Mouse (Mus musculus): ENCODE measurements around the gene Rnf186. TPM values are rescaled to one million over a fixed set of nuclear protein-coding genes. Genes with fewer than 3 reads are reported as not detected.

Gene Rnf186
- polyA plus RNA-seq, 1 experiment from 2014 or later = not detected

DNA sequence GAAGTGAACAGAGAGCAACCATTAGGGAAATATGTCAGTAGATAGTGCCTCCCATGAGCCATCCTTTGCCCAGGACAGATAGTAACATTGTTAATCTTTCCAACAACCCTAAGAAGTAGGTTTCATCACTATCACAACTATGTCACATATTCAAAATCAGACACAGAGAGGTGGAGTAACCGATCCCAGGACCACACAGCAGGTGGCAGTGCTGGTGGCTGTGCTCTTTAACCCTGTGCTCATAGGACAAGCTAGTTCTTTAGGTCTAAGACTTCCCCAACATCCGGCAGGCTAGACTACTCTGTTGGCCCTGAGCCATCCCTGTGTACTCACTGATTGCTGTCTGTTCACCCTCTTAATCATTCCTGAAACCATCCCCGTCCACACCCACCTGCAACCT is 27.5 kb downstream of the Rnf186 start:
- no peak overlapping the region for H3K4me3 ChIP-seq
- no peaks in the 10 kb centered on the region for H3K4me1 ChIP-seq
- no peak overlapping the region for H3K4me2 ChIP-seq
- no peaks in the 10 kb centered on the region for H3K27me3 ChIP-seq
- H3K9ac ChIP-seq = no peak overlapping the region
- H3K9me3 ChIP-seq = no peaks in the 10 kb centered on the region
- no peak for ATAC-seq (ENCODE audit: insufficient number of reproducible peaks, insufficient read depth, low FRiP score, low TSS enrichment, low read depth)
- H3K27ac ChIP-seq = no peak overlapping the region
- no peaks in the 10 kb centered on the region for H3K36me3 ChIP-seq
- WGBS = 77% methylated on average over 3 of the region's 3 CpGs

DNA sequence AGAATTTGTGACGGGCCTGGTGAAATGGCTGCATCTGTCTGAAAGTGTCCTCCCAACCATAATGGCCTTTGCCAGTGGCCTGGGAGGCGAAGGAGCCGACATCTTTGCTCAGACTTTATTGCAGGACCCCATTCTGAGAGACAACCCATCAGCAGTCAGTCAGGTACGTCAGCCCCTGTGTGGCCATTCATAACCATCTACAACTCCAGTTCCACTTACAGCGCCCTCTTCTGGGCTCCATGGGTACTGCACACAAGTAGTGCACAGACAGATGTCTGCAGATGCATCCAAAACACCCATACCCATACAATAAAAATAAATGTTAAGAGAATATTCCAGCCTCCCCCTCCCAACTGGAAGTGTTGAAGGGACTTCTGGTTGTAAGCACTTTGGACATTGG is 29.5 kb downstream of the Rnf186 start:
- Histone ChIP-seq H3K4me1 (no peaks in the 10 kb centered on the region), H3K27ac (no peak overlapping the region), H3K4me3 (no peak overlapping the region), H3K4me2 (no peak overlapping the region), H3K27me3 (no peaks in the 10 kb centered on the region), H3K36me3 (no peaks in the 10 kb centered on the region), H3K9ac (no peak overlapping the region), H3K9me3 (no peaks in the 10 kb centered on the region)
- 68% methylated on average over 5 of the region's 5 CpGs for WGBS
- no peak for ATAC-seq (ENCODE audit: insufficient number of reproducible peaks, insufficient read depth, low FRiP score, low TSS enrichment, low read depth)

- H3K9ac ChIP-seq = no peak overlapping the region
- no peak for ATAC-seq (ENCODE audit: insufficient number of reproducible peaks, insufficient read depth, low FRiP score, low TSS enrichment, low read depth)
- H3K27ac ChIP-seq = no peak overlapping the region
- no peak overlapping the region for H3K4me3 ChIP-seq
- no peaks in the 10 kb centered on the region for H3K36me3 ChIP-seq
- H3K4me1 ChIP-seq = no peaks in the 10 kb centered on the region
- WGBS = 86% methylated on average over 4 of the region's 4 CpGs
- no peaks in the 10 kb centered on the region for H3K27me3 ChIP-seq
- no peaks in the 10 kb centered on the region for H3K9me3 ChIP-seq
- no peak overlapping the region for H3K4me2 ChIP-seq
These were observed 30.2 kb downstream of the Rnf186 start for GRCm38 (mm10) chr4:138997121-138997520.

DNA sequence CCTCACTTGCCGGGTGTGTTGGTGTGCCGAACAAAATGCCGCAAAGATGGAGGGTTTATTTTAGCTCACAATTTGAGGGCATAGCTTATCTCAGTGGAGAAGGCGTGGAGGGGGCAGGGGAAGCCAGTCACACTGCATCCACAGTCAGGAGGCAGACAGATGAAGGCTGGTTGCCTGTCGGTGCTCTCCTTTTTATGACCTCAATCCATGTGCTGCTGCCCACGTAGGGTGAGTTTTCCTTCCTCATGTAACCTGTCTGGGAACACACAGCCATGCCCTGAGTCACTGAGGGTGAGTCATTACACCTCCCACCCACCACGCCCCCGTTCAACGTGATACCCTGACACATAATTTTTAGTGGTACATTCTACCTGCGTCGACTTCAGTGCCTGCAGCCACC is 31.7 kb downstream of the Rnf186 start:
- Histone ChIP-seq H3K27me3 (no peaks in the 10 kb centered on the region), H3K4me3 (no peak overlapping the region), H3K9ac (no peak overlapping the region), H3K9me3 (no peaks in the 10 kb centered on the region), H3K4me1 (no peaks in the 10 kb centered on the region), H3K4me2 (no peak overlapping the region), H3K36me3 (no peaks in the 10 kb centered on the region), H3K27ac (no peak overlapping the region)
- ATAC-seq (ENCODE audit: insufficient number of reproducible peaks, insufficient read depth, low FRiP score, low TSS enrichment, low read depth) = no peak
- WGBS = 83% methylated on average over 11 of the region's 11 CpGs

DNA sequence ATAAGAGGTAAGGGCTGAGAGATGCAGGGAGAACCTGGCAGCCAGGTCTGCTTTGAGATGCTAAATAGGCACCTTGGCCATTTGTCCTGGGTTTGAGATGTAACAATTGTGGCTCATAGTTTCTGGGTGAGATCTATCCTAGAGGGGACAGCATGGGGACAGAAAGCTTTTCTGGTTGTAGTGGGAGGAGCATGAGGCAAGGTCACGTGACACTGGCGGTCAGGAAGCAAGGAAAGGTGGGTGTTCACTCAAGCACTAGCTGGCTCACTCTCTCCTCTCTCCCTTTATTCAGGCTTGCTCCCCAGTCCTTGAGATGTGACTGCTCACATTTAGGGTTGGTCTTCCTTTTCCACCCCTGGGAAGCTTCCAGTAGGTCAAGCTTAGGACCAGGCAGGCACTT is 34.1 kb downstream of the Rnf186 start:
- no peaks in the 10 kb centered on the region for H3K36me3 ChIP-seq
- H3K27me3 ChIP-seq = no peaks in the 10 kb centered on the region
- H3K4me1 ChIP-seq = no peaks in the 10 kb centered on the region
- no peak overlapping the region for H3K9ac ChIP-seq
- no peak for ATAC-seq (ENCODE audit: insufficient number of reproducible peaks, insufficient read depth, low FRiP score, low TSS enrichment, low read depth)
- 60% methylated on average over 2 of the region's 2 CpGs for WGBS
- H3K4me3 ChIP-seq = no peak overlapping the region
- H3K27ac ChIP-seq = no peak overlapping the region
- no peak overlapping the region for H3K4me2 ChIP-seq
- no peaks in the 10 kb centered on the region for H3K9me3 ChIP-seq

DNA sequence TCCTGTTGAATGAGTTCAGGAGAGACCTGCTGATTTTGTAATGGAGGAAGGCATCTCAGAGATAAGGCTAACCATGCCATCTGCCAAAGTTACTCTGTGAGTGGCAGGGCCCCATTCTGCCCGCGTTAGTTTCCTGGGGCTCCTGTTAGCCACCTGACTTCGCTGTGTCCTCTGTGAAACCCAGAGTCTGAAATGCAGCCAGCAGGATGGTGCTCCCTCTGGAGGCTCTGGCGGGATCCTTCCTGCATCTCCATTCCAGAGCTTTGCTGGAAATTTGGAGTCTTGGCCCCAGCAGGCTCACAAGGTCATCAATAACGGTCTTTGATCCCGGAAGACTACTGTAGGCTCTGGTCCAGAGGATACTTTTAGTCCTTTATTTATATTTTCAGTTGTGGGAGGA is 34.5 kb downstream of the Rnf186 start:
- Histone ChIP-seq H3K9me3 (no peaks in the 10 kb centered on the region), H3K27ac (no peak overlapping the region), H3K9ac (no peak overlapping the region), H3K36me3 (no peaks in the 10 kb centered on the region), H3K4me3 (no peak overlapping the region), H3K27me3 (no peaks in the 10 kb centered on the region), H3K4me1 (no peaks in the 10 kb centered on the region), H3K4me2 (no peak overlapping the region)
- ATAC-seq (ENCODE audit: insufficient number of reproducible peaks, insufficient read depth, low FRiP score, low TSS enrichment, low read depth) = no peak
- WGBS = 26% methylated on average over 6 of the region's 6 CpGs

DNA sequence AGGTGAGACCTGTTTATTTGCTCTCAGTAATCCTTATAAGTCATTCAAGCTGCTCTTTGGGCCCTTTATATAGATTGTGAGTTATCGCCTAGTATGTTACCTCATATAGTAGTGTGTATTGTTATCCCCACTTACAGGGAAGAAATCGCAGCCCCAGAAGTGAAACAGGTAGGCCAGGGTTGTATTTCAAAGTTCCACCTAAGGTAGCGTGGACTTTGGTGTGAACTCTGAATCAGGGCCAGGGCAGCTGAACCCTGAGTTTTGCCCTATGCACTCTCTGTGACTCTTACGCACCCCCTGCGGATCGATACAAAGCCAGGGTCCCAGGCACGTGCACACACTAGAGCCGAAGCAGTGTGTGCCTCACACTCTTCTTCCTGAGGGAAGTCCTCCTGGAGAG is 37.2 kb downstream of the Rnf186 start:
- Histone ChIP-seq H3K27ac (no peak overlapping the region), H3K4me1 (no peaks in the 10 kb centered on the region), H3K9ac (no peak overlapping the region), H3K4me3 (no peak overlapping the region), H3K27me3 (no peaks in the 10 kb centered on the region), H3K4me2 (no peak overlapping the region), H3K9me3 (no peaks in the 10 kb centered on the region), H3K36me3 (no peaks in the 10 kb centered on the region)
- WGBS = 78% methylated on average over 8 of the region's 8 CpGs
- no peak for ATAC-seq (ENCODE audit: insufficient number of reproducible peaks, insufficient read depth, low FRiP score, low TSS enrichment, low read depth)

GRCm38 (mm10) chr4:139005214-139005613 is 38.3 kb downstream of the Rnf186 start:
- H3K4me3 ChIP-seq = no peak overlapping the region
- H3K27ac ChIP-seq = no peak overlapping the region
- 58% methylated on average over 6 of the region's 6 CpGs for WGBS
- no peaks in the 10 kb centered on the region for H3K9me3 ChIP-seq
- H3K4me2 ChIP-seq = no peak overlapping the region
- no peak for ATAC-seq (ENCODE audit: insufficient number of reproducible peaks, insufficient read depth, low FRiP score, low TSS enrichment, low read depth)
- H3K27me3 ChIP-seq = no peaks in the 10 kb centered on the region
- H3K4me1 ChIP-seq = no peaks in the 10 kb centered on the region
- H3K36me3 ChIP-seq = no peaks in the 10 kb centered on the region
- no peak overlapping the region for H3K9ac ChIP-seq

- Histone ChIP-seq H3K27ac (no peak overlapping the region), H3K27me3 (no peaks in the 10 kb centered on the region), H3K4me2 (no peak overlapping the region), H3K36me3 (no peaks in the 10 kb centered on the region), H3K9me3 (no peaks in the 10 kb centered on the region), H3K4me3 (no peak overlapping the region), H3K9ac (no peak overlapping the region), H3K4me1 (no peaks in the 10 kb centered on the region)
- 79% methylated on average over 3 of the region's 3 CpGs for WGBS
- ATAC-seq (ENCODE audit: insufficient number of reproducible peaks, insufficient read depth, low FRiP score, low TSS enrichment, low read depth) = no peak
These were observed 40.4 kb downstream of the Rnf186 start for GRCm38 (mm10) chr4:139007353-139007752.

DNA sequence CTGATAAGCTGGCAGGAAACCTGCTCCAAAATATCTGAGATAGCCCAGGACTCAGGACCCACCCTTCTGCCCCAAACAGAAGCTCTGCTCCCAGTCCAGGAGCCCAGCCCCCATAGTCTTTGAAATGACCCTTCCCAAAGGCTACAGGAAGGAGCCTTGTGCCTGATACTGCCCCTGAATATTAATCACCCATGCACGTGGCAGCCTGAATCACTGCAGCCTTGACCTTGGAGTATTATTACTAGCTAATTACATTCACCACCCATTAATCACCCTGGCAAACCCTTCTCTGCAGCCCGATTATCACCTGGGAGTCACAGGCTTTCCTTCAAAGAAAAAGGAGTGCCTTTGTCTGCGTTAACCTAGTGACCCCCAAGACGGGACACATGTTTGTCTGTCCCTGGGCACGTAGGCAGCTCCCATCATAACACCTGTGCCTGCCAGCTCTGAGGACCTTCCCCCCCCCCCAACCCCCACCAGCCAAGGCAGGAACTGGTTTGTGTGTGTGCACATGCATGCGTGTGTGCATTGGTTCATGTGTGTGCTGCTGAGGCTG is 41.1 kb downstream of the Rnf186 start:
- Histone ChIP-seq H3K4me1 (no peaks in the 10 kb centered on the region), H3K4me3 (no peak overlapping the region), H3K9ac (no peak overlapping the region), H3K27ac (no peak overlapping the region), H3K9me3 (no peaks in the 10 kb centered on the region), H3K27me3 (no peaks in the 10 kb centered on the region), H3K4me2 (no peak overlapping the region), H3K36me3 (no peaks in the 10 kb centered on the region)
- no peak for ATAC-seq (ENCODE audit: insufficient number of reproducible peaks, insufficient read depth, low FRiP score, low TSS enrichment, low read depth)
- 66% methylated on average over 6 of the region's 6 CpGs for WGBS

DNA sequence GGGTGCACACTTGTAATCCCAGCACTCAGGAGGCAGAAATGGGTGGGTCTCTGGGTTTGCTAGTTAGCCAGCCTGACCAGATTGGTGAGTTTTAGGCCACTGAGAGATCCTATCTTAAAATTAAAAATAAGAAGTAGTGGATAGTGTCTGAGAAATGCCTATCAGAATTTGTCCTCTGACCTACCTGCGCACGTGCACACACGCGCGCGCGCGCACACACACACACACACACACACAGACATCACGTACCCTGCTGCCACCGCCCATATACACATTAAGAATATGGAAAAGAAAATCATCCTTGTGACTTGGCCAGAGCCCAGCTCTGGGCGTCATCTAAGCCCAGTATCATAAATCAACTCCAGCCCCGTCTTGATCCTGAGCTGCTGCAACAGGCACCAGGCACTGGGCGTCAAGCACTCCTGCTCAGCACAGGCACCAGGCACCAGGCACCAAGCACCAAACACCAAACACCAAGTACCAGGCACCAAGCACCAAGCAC is 44.3 kb downstream of the Rnf186 start:
- WGBS = 88% methylated on average over 13 of the region's 13 CpGs
- Histone ChIP-seq H3K4me2 (no peak overlapping the region), H3K9ac (no peak overlapping the region), H3K36me3 (no peaks in the 10 kb centered on the region), H3K27me3 (no peaks in the 10 kb centered on the region), H3K27ac (no peak overlapping the region), H3K9me3 (0 out of 2 replicates have a peak, but pooled peaks cover 5% of the 10 kb centered on the region), H3K4me3 (no peak overlapping the region), H3K4me1 (no peaks in the 10 kb centered on the region)
- no peak for ATAC-seq (ENCODE audit: insufficient number of reproducible peaks, insufficient read depth, low FRiP score, low TSS enrichment, low read depth)

DNA sequence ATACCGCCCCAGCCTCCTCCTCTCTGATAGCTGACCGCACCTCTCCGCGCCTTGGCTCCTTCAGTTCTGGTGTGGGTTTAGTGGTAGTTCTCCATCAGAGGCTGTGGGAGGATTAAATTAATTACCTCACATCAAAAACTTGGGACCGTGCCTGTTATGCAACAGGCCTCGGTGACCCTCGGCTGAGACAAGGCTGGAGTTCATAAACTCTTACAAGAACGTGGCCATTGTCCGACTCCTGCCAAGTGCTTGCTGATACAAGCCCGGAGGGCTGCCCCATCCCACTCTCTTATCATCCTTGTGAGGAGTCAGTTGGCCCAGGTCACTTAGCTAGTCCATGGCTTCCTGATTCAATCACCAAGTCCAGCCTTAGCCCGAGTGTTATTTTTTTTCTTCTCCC is 46.4 kb downstream of the Rnf186 start:
- Histone ChIP-seq H3K4me3 (no peak overlapping the region), H3K9ac (no peak overlapping the region)
- 81% methylated on average over 11 of the region's 11 CpGs for WGBS

More for the DNA sequence above, 46.4 kb downstream of the Rnf186 start:
- H3K36me3 ChIP-seq = no peaks in the 10 kb centered on the region
- 0 out of 2 replicates have a peak, but pooled peaks cover 5% of the 10 kb centered on the region for H3K9me3 ChIP-seq
- no peak for ATAC-seq (ENCODE audit: insufficient number of reproducible peaks, insufficient read depth, low FRiP score, low TSS enrichment, low read depth)
- no peak overlapping the region for H3K27ac ChIP-seq
- no peaks in the 10 kb centered on the region for H3K27me3 ChIP-seq
- no peaks in the 10 kb centered on the region for H3K4me1 ChIP-seq
- no peak overlapping the region for H3K4me2 ChIP-seq
